Mouse (Mus musculus): Measurements from ENCODE around the gene Adamts15. TPM values are rescaled to one million over a fixed set of nuclear protein-coding genes. Genes with fewer than 3 reads are reported as not detected.

The Adamts15 gene
- polyA plus RNA-seq, 1 experiment: 6.2 TPM

- H3K27me3 ChIP-seq (replicated peaks; ENCODE audit: control insufficient read depth, insufficient read depth, low read length): no peaks in the 10 kb centered on the region
- 42% methylated on average over 3 of the region's 3 CpGs for WGBS
- no peak overlapping the region for H3K4me3 ChIP-seq (ENCODE audit: insufficient read depth, low read depth, low read length)
- H3K4me1 ChIP-seq (ENCODE audit: control insufficient read depth, insufficient read depth, low read length): peaks cover 4% of the 10 kb centered on the region
- TF ChIP-seq POLR2A (IDR thresholded peaks at IDR 0.05; ENCODE audit: low read depth, low read length): no peak
- TF ChIP-seq CTCF (conservative IDR thresholded peaks at IDR 0.05; ENCODE audit: insufficient read depth, insufficient read length, low read depth, low read length): no peak
- DNase-seq: peak; percentile 85
- H3K27ac ChIP-seq (ENCODE audit: insufficient read depth, low read depth, low read length): no peak overlapping the region
- no peaks in the 10 kb centered on the region for H3K36me3 ChIP-seq (ENCODE audit: control insufficient read depth, insufficient read depth, low read length)
These were observed 26.6 kb downstream of the Adamts15 start for GRCm38 (mm10) chr9:30895618-30896017.

GRCm38 (mm10) chr9:30886276-30886675, 36.0 kb downstream of the Adamts15 start:
- no peak overlapping the region for H3K27ac ChIP-seq (ENCODE audit: insufficient read depth, low read depth, low read length)
- 80% methylated on average over 3 of the region's 3 CpGs for WGBS

GRCm38 (mm10) chr9:30880553-30880952, 41.7 kb downstream of the Adamts15 start:
- Histone ChIP-seq H3K4me1 (ENCODE audit: control insufficient read depth, insufficient read depth, low read length) (no peaks in the 10 kb centered on the region), H3K36me3 (ENCODE audit: control insufficient read depth, insufficient read depth, low read length) (no peaks in the 10 kb centered on the region), H3K27me3 (replicated peaks; ENCODE audit: control insufficient read depth, insufficient read depth, low read length) (no peaks in the 10 kb centered on the region), H3K27ac (ENCODE audit: insufficient read depth, low read depth, low read length) (no peak overlapping the region), H3K4me3 (ENCODE audit: insufficient read depth, low read depth, low read length) (no peak overlapping the region)
- no peak for TF ChIP-seq CTCF (conservative IDR thresholded peaks at IDR 0.05; ENCODE audit: insufficient read depth, insufficient read length, low read depth, low read length)
- no peak for TF ChIP-seq POLR2A (IDR thresholded peaks at IDR 0.05; ENCODE audit: low read depth, low read length)
- WGBS: 87% methylated on average over 9 of the region's 9 CpGs
- DNase-seq: no peak

More at GRCm38 (mm10) chr9:30886276-30886675, 36.0 kb downstream of the Adamts15 start:
- H3K4me3 ChIP-seq (ENCODE audit: insufficient read depth, low read depth, low read length): no peak overlapping the region
- DNase-seq: no peak
- TF ChIP-seq POLR2A (IDR thresholded peaks at IDR 0.05; ENCODE audit: low read depth, low read length): no peak
- no peaks in the 10 kb centered on the region for H3K27me3 ChIP-seq (replicated peaks; ENCODE audit: control insufficient read depth, insufficient read depth, low read length)
- H3K36me3 ChIP-seq (ENCODE audit: control insufficient read depth, insufficient read depth, low read length): no peaks in the 10 kb centered on the region
- H3K4me1 ChIP-seq (ENCODE audit: control insufficient read depth, insufficient read depth, low read length): no peaks in the 10 kb centered on the region

GRCm38 (mm10) chr9:30879947-30880273, 42.3 kb downstream of the Adamts15 start:
- no peaks in the 10 kb centered on the region for H3K4me1 ChIP-seq (ENCODE audit: control insufficient read depth, insufficient read depth, low read length)
- 73% methylated on average over 2 of the region's 2 CpGs for WGBS
- no peaks in the 10 kb centered on the region for H3K36me3 ChIP-seq (ENCODE audit: control insufficient read depth, insufficient read depth, low read length)
- H3K27me3 ChIP-seq (replicated peaks; ENCODE audit: control insufficient read depth, insufficient read depth, low read length): no peaks in the 10 kb centered on the region
- TF ChIP-seq CTCF (conservative IDR thresholded peaks at IDR 0.05; ENCODE audit: insufficient read depth, insufficient read length, low read depth, low read length): no peak
- TF ChIP-seq POLR2A (IDR thresholded peaks at IDR 0.05; ENCODE audit: low read depth, low read length): no peak
- no peak overlapping the region for H3K27ac ChIP-seq (ENCODE audit: insufficient read depth, low read depth, low read length)
- H3K4me3 ChIP-seq (ENCODE audit: insufficient read depth, low read depth, low read length): no peak overlapping the region
- no peak for DNase-seq

- Histone ChIP-seq H3K4me3 (ENCODE audit: insufficient read depth, low read depth, low read length) (no peak overlapping the region), H3K27me3 (replicated peaks; ENCODE audit: control insufficient read depth, insufficient read depth, low read length) (no peaks in the 10 kb centered on the region), H3K4me1 (ENCODE audit: control insufficient read depth, insufficient read depth, low read length) (no peaks in the 10 kb centered on the region), H3K27ac (ENCODE audit: insufficient read depth, low read depth, low read length) (no peak overlapping the region), H3K36me3 (ENCODE audit: control insufficient read depth, insufficient read depth, low read length) (no peaks in the 10 kb centered on the region)
- DNase-seq: no peak
- WGBS: 87% methylated on average over 7 of the region's 7 CpGs
- TF ChIP-seq CTCF (conservative IDR thresholded peaks at IDR 0.05; ENCODE audit: insufficient read depth, insufficient read length, low read depth, low read length): no peak
- no peak for TF ChIP-seq POLR2A (IDR thresholded peaks at IDR 0.05; ENCODE audit: low read depth, low read length)
These were observed 42.9 kb downstream of the Adamts15 start for GRCm38 (mm10) chr9:30879248-30879946.

- Histone ChIP-seq H3K27me3 (replicated peaks; ENCODE audit: control insufficient read depth, insufficient read depth, low read length) (no peaks in the 10 kb centered on the region), H3K27ac (ENCODE audit: insufficient read depth, low read depth, low read length) (no peak overlapping the region), H3K36me3 (ENCODE audit: control insufficient read depth, insufficient read depth, low read length) (no peaks in the 10 kb centered on the region), H3K4me1 (ENCODE audit: control insufficient read depth, insufficient read depth, low read length) (no peaks in the 10 kb centered on the region), H3K4me3 (ENCODE audit: insufficient read depth, low read depth, low read length) (no peak overlapping the region)
- WGBS: 68% methylated on average over 3 of the region's 3 CpGs
- TF ChIP-seq CTCF (conservative IDR thresholded peaks at IDR 0.05; ENCODE audit: insufficient read depth, insufficient read length, low read depth, low read length) (no peak), POLR2A (IDR thresholded peaks at IDR 0.05; ENCODE audit: low read depth, low read length) (no peak)
- no peak for DNase-seq
These were observed 45.7 kb downstream of the Adamts15 start for GRCm38 (mm10) chr9:30876552-30876951.

- H3K27ac ChIP-seq (ENCODE audit: insufficient read depth, low read depth, low read length): no peak overlapping the region
- H3K4me3 ChIP-seq (ENCODE audit: insufficient read depth, low read depth, low read length): no peak overlapping the region
- WGBS: 70% methylated on average over 2 of the region's 2 CpGs
- H3K27me3 ChIP-seq (replicated peaks; ENCODE audit: control insufficient read depth, insufficient read depth, low read length): no peaks in the 10 kb centered on the region
- H3K36me3 ChIP-seq (ENCODE audit: control insufficient read depth, insufficient read depth, low read length): no peaks in the 10 kb centered on the region
- H3K4me1 ChIP-seq (ENCODE audit: control insufficient read depth, insufficient read depth, low read length): no peaks in the 10 kb centered on the region
- DNase-seq: no peak
- no peak for TF ChIP-seq CTCF (conservative IDR thresholded peaks at IDR 0.05; ENCODE audit: insufficient read depth, insufficient read length, low read depth, low read length)
- no peak for TF ChIP-seq POLR2A (IDR thresholded peaks at IDR 0.05; ENCODE audit: low read depth, low read length)
These were observed 66.4 kb downstream of the Adamts15 start for GRCm38 (mm10) chr9:30855837-30856236.

Measured in kidney, adult 2 months (tissue).